Comparison of ENCODE assay signal across 29 mouse cellular contexts in the genomic region with DNA sequence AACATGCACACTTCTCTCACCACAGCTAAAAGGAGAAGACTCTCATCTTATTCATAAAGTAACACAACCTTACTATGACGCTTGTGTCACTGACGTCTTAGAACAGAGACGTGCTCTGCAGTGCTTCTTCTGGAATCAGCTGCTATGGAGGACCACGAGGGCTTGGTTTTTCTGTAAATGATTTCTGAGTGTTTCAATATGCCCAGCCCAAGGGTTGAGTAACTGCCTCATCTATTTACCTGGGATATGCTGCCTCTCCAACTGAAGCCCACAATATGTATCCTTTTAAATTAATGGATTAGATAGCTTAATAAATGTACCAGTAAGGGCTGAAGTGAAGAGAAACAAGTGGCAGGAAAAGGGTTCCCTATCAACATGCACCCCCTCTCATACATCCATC.
"Had no signal": no experiment of that assay in that cellular context is flagged by ENCODE, and none has a peak within 500 bp of the region (broad histone marks: within the 10 kb centered on the region; RNA-seq: fewer than 3 reads in every experiment).

No protein-coding gene starts in this region.

- H3K4me2 ChIP-seq: limb, embryonic 12.5 days; limb, embryonic 13.5 days; limb, embryonic 15.5 days; liver, embryonic 11.5 days; liver, embryonic 13.5 days; liver, embryonic 15.5 days; lung, embryonic 14.5 days; lung, embryonic 15.5 days; midbrain, embryonic 12.5 days; midbrain, embryonic 15.5 days; neural tube, embryonic 12.5 days had no signal

- DNase-seq: layer of hippocampus, postnatal 36 days; left cerebral cortex, postnatal 4 days; liver, embryonic 13.5 days; lung, adult 18-20 months; lung, adult 2 months; lung, embryonic 14.5 days; lung, postnatal 10 days; lung, postnatal 14 days; lung, postnatal 36 days; lung, postnatal 4 days; midbrain, embryonic 14.5 days had no signal

- ATAC-seq: lung, postnatal 0 days; midbrain, embryonic 15.5 days; midbrain, embryonic 16.5 days had no signal

- H3K9ac ChIP-seq: limb, embryonic 12.5 days; limb, embryonic 13.5 days; limb, embryonic 15.5 days; liver, embryonic 13.5 days; liver, embryonic 14.5 days; liver, embryonic 15.5 days; lung, embryonic 14.5 days; lung, embryonic 15.5 days; midbrain, embryonic 12.5 days; midbrain, embryonic 15.5 days; neural tube, embryonic 12.5 days had no signal

- H3K27me3 ChIP-seq: limb, embryonic 12.5 days; limb, embryonic 13.5 days; limb, embryonic 15.5 days; liver, embryonic 13.5 days; liver, embryonic 15.5 days; lung, embryonic 15.5 days; megakaryocyte, embryonic 14.5 days; midbrain, embryonic 12.5 days; midbrain, embryonic 15.5 days; neural tube, embryonic 12.5 days had no signal

- H3K36me3 ChIP-seq: limb, embryonic 15.5 days; midbrain, embryonic 12.5 days; midbrain, embryonic 15.5 days had no signal

- H3K9me3 ChIP-seq: limb, embryonic 10.5 days; limb, embryonic 12.5 days; limb, embryonic 13.5 days; limb, embryonic 15.5 days; liver, embryonic 13.5 days; liver, embryonic 15.5 days; lung, embryonic 15.5 days; midbrain, embryonic 10.5 days; midbrain, embryonic 12.5 days; midbrain, embryonic 15.5 days; neural tube, embryonic 12.5 days had no signal

- H3K4me1 ChIP-seq: limb, embryonic 10.5 days; limb, embryonic 12.5 days; limb, embryonic 13.5 days; liver, embryonic 13.5 days; megakaryocyte, embryonic 14.5 days; midbrain, embryonic 10.5 days; midbrain, embryonic 12.5 days; midbrain, embryonic 15.5 days; neural tube, embryonic 12.5 days had no signal

- H3K27ac ChIP-seq: left cerebral cortex, adult 2 months; limb, embryonic 10.5 days; limb, embryonic 12.5 days; limb, embryonic 13.5 days; limb, embryonic 15.5 days; liver, embryonic 13.5 days; liver, embryonic 14.5 days; liver, embryonic 15.5 days; lung, embryonic 15.5 days; macrophage; midbrain, embryonic 10.5 days; midbrain, embryonic 12.5 days; midbrain, embryonic 15.5 days; neural tube, embryonic 12.5 days had no signal

- H3K4me3 ChIP-seq: left cerebral cortex, adult 2 months; limb, embryonic 10.5 days; limb, embryonic 12.5 days; limb, embryonic 13.5 days; limb, embryonic 15.5 days; liver, embryonic 13.5 days; liver, embryonic 15.5 days; lung, embryonic 15.5 days; megakaryocyte, embryonic 14.5 days; midbrain, embryonic 10.5 days; midbrain, embryonic 12.5 days; midbrain, embryonic 15.5 days; myocyte; neural tube, embryonic 12.5 days had no signal
